Mouse (Mus musculus) MN1 (cell line): Measurements from ENCODE around the gene Akap6.
"Not testable (repeated sequence)": the region's sequence is repeated elsewhere in the genome, so short reads cannot be mapped to it uniquely, and the experiment has no call there.

Source experiments
- DNase-seq: peaks from one replicate; pipeline ENCODE4 v3.0.0-alpha.2; 2016; ENCODE audit warnings: low spot score

The Akap6 gene

GRCm38 (mm10) chr12:52711857-52712640 lies 12.9 kb downstream of the Akap6 start:
- no peak for DNase-seq

GRCm38 (mm10) chr12:52718392-52718791 lies 19.2 kb downstream of the Akap6 start:
- DNase-seq, result no peak

- no peak for DNase-seq
Observed at GRCm38 (mm10) chr12:52719232-52719631, 20.0 kb downstream of the Akap6 start.

DNA sequence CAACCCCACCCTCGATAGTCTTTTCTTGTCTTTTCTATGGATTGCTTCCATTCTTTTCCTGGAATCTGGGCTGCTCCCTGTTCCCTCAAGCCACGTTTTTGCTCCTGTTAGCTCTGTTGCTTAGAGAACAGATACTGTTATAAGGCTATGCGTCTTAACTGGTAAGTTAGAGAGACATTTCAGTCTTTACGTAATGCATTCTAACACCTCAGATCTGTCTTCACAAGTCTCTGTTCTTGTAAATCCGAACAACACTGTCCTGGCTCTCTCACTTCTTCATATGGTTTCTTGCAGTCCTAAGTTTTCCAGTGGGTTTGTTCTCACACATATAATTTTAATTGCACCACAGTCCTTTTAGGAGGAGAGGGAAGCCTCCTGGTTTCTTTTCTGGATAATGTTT lies 20.5 kb downstream of the Akap6 start:
- DNase-seq, result no peak

- not testable (repeated sequence) for DNase-seq
Observed at GRCm38 (mm10) chr12:52724039-52724615, 24.9 kb downstream of the Akap6 start.

DNA sequence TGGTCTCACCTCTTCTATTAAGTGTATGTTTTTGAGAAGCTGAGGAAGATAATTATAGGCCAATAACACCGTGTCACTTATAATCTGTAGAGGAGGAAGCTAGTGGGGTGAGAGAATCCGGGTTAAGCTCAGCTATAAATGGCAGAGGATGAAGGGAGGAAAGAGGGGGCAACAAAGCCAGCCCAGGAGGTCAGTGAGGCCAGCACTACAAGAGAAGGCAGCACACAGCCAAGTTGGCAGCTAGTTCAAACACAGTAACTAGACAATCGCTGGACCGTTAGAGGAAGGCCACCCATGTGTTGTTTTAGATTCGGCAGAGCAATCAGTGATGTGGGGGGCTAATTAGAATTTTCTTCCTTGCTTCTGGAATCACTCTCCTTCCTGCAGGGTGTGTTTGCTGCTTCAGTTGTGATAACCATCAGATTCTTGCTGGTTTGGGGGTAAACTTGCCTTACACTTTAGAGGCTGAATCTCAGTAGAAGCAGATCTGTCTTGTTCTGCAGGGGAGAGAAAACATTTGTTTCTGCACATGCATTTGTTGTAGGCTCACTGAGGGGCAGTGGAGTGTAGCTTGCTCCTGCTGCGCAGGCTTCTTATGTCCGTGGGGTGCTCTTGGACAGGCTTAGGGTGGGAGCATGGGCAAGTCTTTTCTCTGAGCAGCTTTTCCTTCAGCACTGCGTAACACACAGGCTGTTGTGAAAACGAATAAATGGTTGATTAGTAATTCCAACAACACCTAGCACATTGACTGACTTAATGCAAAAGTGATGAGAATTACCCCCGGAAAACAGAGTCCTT lies 27.4 kb downstream of the Akap6 start:
- DNase-seq, result no peak

- no peak for DNase-seq
Observed at GRCm38 (mm10) chr12:52729396-52729795, 30.2 kb downstream of the Akap6 start.

GRCm38 (mm10) chr12:52735161-52735560 lies 36.0 kb downstream of the Akap6 start:
- DNase-seq, result not testable (repeated sequence)

DNA sequence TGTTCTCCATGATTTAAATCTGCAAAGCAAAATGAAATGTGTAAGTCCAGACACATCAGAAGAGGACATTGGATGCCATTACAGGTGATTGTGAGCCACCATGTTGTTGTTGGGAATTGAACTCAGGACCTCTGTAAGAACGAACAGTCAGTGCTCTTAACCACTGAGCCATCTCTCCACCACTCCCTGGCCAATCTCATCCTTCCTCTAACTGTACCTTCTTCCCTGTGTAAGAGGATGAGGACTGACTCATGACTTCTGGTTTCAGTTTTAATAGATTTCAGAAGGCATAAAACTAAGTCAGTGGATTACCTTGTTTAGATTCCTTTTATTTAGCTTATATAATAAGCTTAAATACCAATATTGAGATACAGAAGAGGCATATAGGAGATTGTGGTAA lies 38.0 kb downstream of the Akap6 start:
- no peak for DNase-seq

DNA sequence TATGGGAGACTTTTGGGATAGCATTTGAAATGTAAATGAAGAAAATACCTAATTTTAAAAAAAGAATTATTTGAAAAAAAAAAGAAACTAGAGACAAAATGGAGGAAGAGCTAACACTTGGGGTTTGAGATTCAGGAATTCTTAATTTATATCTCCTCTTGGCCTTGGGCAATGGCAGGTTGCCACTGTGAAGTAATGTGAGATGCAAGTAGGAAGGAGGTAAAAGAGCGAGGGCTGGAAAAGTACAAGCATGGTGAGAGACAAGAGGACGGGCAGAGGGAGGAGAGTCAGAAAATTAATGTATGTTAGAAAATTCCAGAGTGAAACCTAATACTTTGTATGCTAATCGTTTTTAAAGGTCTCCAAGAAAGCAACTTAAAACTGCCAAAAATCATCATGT lies 40.1 kb downstream of the Akap6 start:
- DNase-seq, result no peak

DNA sequence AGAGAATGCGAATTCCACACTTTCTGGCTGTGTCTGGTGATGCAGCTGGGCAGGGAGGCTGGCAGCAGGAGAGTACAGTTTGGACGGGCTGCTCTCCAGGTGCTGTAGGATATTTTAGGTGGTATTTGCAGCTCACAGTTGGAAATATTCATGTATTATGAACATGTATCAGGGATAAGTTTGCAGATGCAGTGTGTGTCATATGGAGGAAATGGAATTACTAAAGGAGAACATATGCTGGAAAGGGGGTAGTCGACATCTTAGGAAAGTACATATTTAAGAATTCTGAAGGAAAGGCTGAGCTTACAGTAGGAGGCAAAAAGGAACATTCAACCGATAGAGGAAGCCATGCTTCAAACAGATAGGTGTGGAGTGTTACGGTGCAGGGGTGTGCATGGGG lies 42.6 kb downstream of the Akap6 start:
- DNase-seq, result no peak

GRCm38 (mm10) chr12:52750006-52750405 lies 50.8 kb downstream of the Akap6 start:
- no peak for DNase-seq

DNA sequence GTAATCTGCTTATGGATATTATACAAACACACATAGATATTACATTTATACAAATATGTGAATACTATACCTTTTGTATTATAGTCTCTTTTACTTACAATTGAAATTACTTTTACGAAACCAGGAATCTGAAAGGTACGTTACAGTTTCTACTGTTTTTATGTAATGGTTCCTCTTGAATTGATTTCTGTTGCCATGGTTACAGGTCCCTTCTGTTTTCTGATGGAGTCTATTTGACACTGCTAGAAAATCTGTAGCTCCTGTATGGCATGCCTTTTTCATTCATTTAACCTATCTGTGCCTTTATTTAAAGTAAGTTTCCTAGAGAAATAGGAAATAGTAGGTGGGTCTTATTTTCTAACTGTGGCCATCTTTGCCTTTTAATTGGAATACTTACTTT lies 56.5 kb downstream of the Akap6 start:
- no peak for DNase-seq

DNA sequence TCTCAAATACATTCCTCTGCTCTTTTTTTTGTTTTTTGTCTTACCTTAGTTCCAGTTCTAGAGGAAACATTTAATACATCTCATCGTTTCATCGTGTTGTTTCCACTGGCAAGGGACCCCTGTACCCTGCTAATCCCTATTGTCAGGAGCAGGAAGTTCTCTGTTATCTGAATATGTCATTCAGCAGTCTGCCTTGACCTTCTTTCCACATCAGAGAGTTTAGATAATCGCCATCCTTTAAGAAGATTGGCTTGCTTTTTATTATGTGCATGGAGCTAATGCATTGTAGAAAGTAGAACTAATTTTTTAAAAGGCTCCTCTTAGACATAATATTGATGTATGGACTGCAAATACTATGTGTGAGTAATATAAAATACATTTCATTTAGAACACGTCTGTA lies 58.7 kb downstream of the Akap6 start:
- DNase-seq, result no peak

DNA sequence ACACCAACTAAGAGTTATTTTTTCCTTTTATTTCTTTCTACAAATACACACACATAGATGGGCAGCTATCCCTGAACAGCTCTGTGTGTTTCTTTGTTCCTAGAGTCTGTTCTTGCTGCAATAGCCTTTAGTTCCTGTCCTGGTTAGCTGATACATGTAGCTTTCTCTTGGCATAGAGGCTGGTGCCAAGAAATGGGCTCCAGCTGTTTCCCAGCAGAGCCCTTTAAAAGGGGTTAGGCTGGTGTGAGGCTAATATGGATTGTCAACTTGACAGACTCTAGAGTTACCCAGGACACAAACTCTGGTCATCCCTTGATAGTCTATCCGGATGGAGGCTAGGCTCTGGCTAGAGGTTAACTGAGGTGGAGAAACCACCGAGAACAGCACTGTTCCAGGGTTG lies 64.9 kb downstream of the Akap6 start:
- no peak for DNase-seq

- DNase-seq, result no peak
Observed at GRCm38 (mm10) chr12:52764810-52765209, 65.6 kb downstream of the Akap6 start.

GRCm38 (mm10) chr12:52769561-52769960 lies 70.4 kb downstream of the Akap6 start:
- no peak for DNase-seq

DNA sequence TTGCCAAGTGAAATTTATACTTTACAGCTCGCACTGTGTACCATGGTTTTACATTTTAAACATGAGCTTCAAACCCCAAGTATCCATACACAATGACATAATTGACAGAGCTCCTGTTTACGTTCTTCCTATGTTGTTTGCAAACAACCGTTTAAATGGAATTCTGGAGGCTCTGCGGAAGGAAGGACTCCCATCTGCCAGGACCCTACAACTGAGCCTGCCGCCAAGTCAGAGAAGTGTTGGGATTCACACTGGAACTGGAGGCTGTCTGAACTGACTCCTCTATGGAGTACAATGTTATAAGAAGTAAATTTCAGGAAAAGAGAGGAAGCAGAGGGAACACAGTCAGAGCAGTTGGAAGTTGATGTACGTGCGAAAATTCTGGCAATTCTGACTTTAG lies 72.7 kb downstream of the Akap6 start:
- DNase-seq, result no peak

DNA sequence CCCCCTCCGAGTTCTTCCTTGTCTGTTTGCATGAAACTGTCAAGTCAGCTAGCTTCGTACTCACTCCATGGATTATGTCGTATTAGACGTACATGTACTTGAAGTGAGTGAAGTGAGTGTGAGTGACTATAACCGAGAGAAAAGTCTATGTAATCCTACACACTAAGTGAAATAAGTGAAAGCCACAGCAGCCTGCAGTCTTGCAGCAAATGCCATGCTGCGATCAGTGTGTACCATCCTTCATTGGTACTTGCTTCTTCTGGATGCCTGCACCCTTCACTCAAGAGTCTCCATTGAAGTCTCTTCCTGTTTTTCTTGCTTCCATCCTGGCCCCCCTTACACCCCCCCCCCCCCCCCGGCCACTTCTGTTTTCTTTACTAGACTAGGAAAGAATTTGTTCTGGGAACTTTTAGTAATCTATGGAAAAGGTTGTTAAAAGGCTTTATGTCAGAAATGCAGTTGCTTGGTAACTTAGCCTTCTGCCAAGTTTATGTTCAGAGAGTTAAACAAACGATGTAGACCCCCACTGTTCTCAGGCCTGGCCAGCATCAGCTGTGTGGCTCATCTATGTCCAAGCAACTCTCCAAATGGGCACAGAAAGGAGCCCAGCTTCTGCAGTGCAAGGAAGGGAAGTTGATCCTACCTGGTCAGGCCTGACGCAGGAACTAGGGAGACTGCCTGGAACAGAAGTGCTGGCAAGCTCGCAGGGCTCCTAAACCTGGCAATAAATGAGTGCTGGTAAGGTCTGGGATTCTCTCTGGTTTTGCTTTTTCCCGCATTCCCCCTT lies 73.5 kb downstream of the Akap6 start:
- no peak for DNase-seq

GRCm38 (mm10) chr12:52773847-52774246 lies 74.7 kb downstream of the Akap6 start:
- DNase-seq, result no peak

DNA sequence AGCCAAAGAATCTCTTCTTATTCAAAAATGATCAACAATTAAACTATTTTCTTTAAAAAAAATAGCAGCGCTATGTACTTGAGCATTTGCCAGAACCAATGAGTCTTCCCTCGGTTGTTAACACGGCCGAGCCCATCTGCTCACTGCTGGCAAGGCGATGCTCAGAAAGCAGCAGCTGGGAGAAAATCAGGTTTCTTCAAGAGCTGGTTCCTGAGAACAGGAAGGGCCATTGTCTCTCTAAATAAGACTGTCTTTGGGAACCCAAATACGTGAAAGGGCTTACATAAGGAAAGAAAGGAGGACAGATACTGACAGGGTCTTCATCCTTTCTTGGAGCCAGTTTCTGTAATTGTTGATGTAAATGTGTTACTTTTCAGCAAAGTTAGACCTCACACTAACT lies 75.2 kb downstream of the Akap6 start:
- DNase-seq, result no peak

- DNase-seq, result no peak
Observed at GRCm38 (mm10) chr12:52780216-52780615, 81.0 kb downstream of the Akap6 start.
